Mouse (Mus musculus): ENCODE measurements around the gene 4930518I15Rik. TPM values are rescaled to one million over a fixed set of nuclear protein-coding genes. Genes with fewer than 3 reads are reported as not detected.
"Not testable (repeated sequence)": the region's sequence is repeated elsewhere in the genome, so short reads cannot be mapped to it uniquely, and the experiment has no call there.

4930518I15Rik gene
- polyA plus RNA-seq, 1 experiment from 2014 or later: 0.82 TPM

DNA sequence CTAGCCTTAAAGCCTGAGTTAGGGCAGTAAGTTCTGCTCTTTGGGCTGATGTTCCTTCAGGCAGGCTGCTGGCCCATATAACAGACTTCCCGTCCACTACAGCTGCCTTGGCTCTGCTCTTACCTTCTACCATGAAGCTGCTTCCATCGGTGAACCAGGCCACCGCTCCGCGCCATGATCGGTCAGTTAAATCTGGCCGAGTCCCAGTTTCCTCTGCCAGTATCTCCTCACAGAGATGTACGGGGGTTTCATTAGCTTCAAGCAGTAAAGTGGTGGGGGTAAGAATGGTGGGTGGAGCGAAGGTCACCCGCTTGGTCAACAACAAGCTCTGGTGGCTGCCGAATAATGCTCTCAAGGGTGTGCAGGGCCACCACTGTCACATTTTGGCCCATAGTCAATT lies 23.4 kb downstream of the 4930518I15Rik start:
- no peak for TF ChIP-seq CTCF (IDR thresholded peaks at IDR 0.05)
- no peaks in the 10 kb centered on the region for H3K27me3 ChIP-seq
- DNase-seq (ENCODE audit: low read depth, low spot score): no peak
- no peak for ATAC-seq
- in situ Hi-C loops (cut with MboI; ENCODE audit: low pct_unique_long_range_greater_than_20kb): no loop called here
- ChIA-PET CTCF (no interaction called here), POLR2A (no interaction called here)

GRCm38 (mm10) chr2:156825128-156825527 lies 32.6 kb downstream of the 4930518I15Rik start:
- in situ Hi-C loops (cut with MboI; ENCODE audit: low pct_unique_long_range_greater_than_20kb); CTCF ChIA-PET; ATAC-seq; POLR2A ChIA-PET; H3K27me3 ChIP-seq; DNase-seq (ENCODE audit: low read depth, low spot score): not testable (repeated sequence)
- peak; percentile 44 for TF ChIP-seq CTCF (IDR thresholded peaks at IDR 0.05)

DNA sequence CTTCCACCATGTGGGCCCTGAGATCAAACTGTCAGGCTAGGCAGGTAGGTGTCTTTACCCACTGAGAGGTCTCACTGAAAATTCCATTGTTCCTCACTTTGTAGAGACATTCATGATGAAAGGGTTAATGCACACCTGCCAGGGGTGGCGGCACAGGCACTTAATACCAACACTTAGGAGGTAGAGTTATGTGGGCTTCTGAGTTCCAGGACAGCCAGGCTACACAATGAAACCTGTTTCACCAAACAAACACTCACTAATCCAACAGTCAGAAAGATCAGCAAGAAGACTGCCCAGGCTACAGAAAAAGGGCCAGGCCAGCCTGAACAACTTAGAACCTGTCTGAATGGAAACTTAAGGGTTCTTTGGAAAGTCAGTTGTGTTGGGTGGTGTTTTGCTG lies 41.6 kb downstream of the 4930518I15Rik start:
- POLR2A ChIA-PET: no interaction called here
- CTCF ChIA-PET: no interaction called here
- no peaks in the 10 kb centered on the region for H3K27me3 ChIP-seq
- ATAC-seq (no peak), DNase-seq (ENCODE audit: low read depth, low spot score) (no peak)
- in situ Hi-C loops (cut with MboI; ENCODE audit: low pct_unique_long_range_greater_than_20kb): no loop called here
- TF ChIP-seq CTCF (IDR thresholded peaks at IDR 0.05): no peak

DNA sequence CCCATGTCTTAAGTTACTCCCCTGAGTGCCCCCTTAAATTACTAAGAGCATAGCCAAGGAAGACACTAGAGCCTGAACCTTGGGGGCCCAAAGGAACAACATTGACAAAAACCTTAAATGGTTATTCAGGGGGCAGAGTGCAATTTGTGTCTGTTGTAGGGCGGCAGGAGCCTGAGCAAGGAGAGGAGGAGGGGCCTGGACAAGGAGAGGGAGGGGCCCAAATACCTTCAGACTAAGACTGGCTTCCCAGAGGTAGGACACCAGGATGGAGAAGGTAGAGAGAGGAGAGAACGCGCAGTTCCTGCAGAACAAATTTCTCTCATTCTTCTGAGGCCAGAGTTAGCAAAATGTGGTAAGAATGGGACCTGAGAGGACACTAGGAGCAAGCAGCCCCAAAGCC lies 42.3 kb downstream of the 4930518I15Rik start:
- in situ Hi-C loops (cut with MboI; ENCODE audit: low pct_unique_long_range_greater_than_20kb): no loop called here
- ATAC-seq (no peak), DNase-seq (ENCODE audit: low read depth, low spot score) (no peak)
- CTCF ChIA-PET: no interaction called here
- no peaks in the 10 kb centered on the region for H3K27me3 ChIP-seq
- POLR2A ChIA-PET: no interaction called here
- no peak for TF ChIP-seq CTCF (IDR thresholded peaks at IDR 0.05)

DNA sequence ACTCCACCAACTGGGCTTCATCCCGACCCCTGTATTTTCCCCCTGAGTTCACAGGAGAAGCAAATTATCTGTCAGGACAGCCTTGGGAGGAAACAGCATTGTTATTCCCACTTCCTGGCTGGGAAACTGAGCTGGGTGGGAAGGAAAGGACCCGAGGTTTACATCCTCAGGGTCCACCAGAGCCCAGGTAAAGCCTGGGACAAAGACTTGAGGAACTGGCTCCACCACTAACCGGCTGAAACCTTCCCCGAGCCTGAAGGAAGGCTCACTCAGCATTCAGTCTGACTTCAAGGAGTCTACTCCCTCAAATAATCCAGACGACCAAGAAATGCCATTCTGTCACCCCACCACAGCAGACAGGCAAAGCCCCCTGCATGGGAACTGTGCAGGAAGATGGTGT lies 42.9 kb downstream of the 4930518I15Rik start:
- ATAC-seq (no peak), DNase-seq (ENCODE audit: low read depth, low spot score) (no peak)
- POLR2A ChIA-PET: no interaction called here

GRCm38 (mm10) chr2:156814344-156814801 lies 43.4 kb downstream of the 4930518I15Rik start:
- DNase-seq (ENCODE audit: low read depth, low spot score): peak; percentile 41

More for the DNA sequence above, 42.9 kb downstream of the 4930518I15Rik start:
- TF ChIP-seq CTCF (IDR thresholded peaks at IDR 0.05): no peak
- H3K27me3 ChIP-seq: no peaks in the 10 kb centered on the region
- CTCF ChIA-PET: no interaction called here
- in situ Hi-C loops (cut with MboI; ENCODE audit: low pct_unique_long_range_greater_than_20kb): loop anchor here (5.0 kb wide), 1 partner anchor 42 kb away; the partner anchor contains the start of gene 4930518I15Rik

DNA sequence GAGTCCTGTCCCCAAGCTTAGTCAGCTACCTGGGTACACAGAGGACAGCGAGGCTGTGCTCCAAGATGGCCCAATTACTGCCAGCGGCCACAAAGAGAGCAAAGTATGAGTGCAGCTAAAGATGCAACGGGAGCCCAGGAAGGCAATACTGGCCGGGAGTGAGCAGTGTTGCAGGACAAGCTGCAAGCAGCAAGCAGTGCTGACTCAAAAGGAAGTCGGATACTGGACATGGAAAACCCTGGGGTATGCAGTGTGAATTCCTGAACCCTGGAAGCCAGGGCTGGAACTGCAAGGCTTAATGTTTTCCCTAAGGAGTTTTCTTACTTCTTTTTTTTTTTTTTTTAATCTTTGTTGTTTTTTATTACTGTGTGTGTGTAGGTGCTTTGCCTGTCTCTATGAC lies 46.2 kb downstream of the 4930518I15Rik start:
- in situ Hi-C loops (cut with MboI; ENCODE audit: low pct_unique_long_range_greater_than_20kb): loop anchor here (5.0 kb wide), 1 partner anchor 46 kb away; the partner anchor contains the start of gene 4930518I15Rik
- no peak for TF ChIP-seq CTCF (IDR thresholded peaks at IDR 0.05)
- ChIA-PET POLR2A (no interaction called here), CTCF (no interaction called here)
- no peak for ATAC-seq
- H3K27me3 ChIP-seq: peaks cover 1% of the 10 kb centered on the region
- no peak for DNase-seq (ENCODE audit: low read depth, low spot score)

More at GRCm38 (mm10) chr2:156814344-156814801, 43.4 kb downstream of the 4930518I15Rik start:
- CTCF ChIA-PET: interaction anchor here (1.2 to 1.3 kb wide), 2 partner anchors 42 to 48 kb away, joined by 3 to 5 read pairs; partner anchors contain the start of gene Rab5if
- ATAC-seq: no peak
- POLR2A ChIA-PET: interaction anchor here (1.3 kb wide), 1 partner anchor 50 kb away, joined by 3 read pairs; no protein-coding TSS in a partner anchor
- no peak for TF ChIP-seq CTCF (IDR thresholded peaks at IDR 0.05)
- no peaks in the 10 kb centered on the region for H3K27me3 ChIP-seq
- in situ Hi-C loops (cut with MboI; ENCODE audit: low pct_unique_long_range_greater_than_20kb): loop anchor here (5.0 kb wide), 1 partner anchor 43 kb away; the partner anchor contains the start of gene 4930518I15Rik

- DNase-seq (ENCODE audit: low read depth, low spot score) (no peak), ATAC-seq (no peak)
- in situ Hi-C loops (cut with MboI; ENCODE audit: low pct_unique_long_range_greater_than_20kb): loop anchor here (5.0 kb wide), 1 partner anchor 47 kb away; the partner anchor contains the start of gene 4930518I15Rik
- ChIA-PET POLR2A (no interaction called here), CTCF (no interaction called here)
- peak; percentile 15 for TF ChIP-seq CTCF (IDR thresholded peaks at IDR 0.05)
- H3K27me3 ChIP-seq: peaks cover 6% of the 10 kb centered on the region
These were observed 47.0 kb downstream of the 4930518I15Rik start for GRCm38 (mm10) chr2:156810716-156811115.

GRCm38 (mm10) chr2:156809579-156809978 lies 48.2 kb downstream of the 4930518I15Rik start:
- DNase-seq (ENCODE audit: low read depth, low spot score): peak; percentile 19
- H3K27me3 ChIP-seq: peaks cover 6% of the 10 kb centered on the region
- POLR2A ChIA-PET: interaction anchor here (0.8 to 1.0 kb wide), 3 partner anchors 32 to 92 kb away, joined by 3 to 4 read pairs (median 4); partner anchors contain the start of gene Rab5if
- peak; percentile 93 for TF ChIP-seq CTCF (IDR thresholded peaks at IDR 0.05)
- in situ Hi-C loops (cut with MboI; ENCODE audit: low pct_unique_long_range_greater_than_20kb): no loop called here
- CTCF ChIA-PET: interaction anchor here (0.6 to 1.8 kb wide), 6 partner anchors 10 to 187 kb away, joined by 3 to 5 read pairs (median 4); partner anchors contain the start of gene Rab5if
- ATAC-seq: peak; percentile 23

- POLR2A ChIA-PET: no interaction called here
- ATAC-seq (no peak), DNase-seq (ENCODE audit: low read depth, low spot score) (no peak)
- in situ Hi-C loops (cut with MboI; ENCODE audit: low pct_unique_long_range_greater_than_20kb): no loop called here
- no peak for TF ChIP-seq CTCF (IDR thresholded peaks at IDR 0.05)
- CTCF ChIA-PET: interaction anchor here (1.1 kb wide), 1 partner anchor 224 kb away, joined by 3 read pairs; no protein-coding TSS in a partner anchor
- H3K27me3 ChIP-seq: peaks cover 6% of the 10 kb centered on the region
These were observed 50.9 kb downstream of the 4930518I15Rik start for GRCm38 (mm10) chr2:156806886-156807285.

Other genes starting within 250 kb of the 4930518I15Rik start
- gene Dlgap4, start 244.2 kb downstream of the 4930518I15Rik start, polyA plus RNA-seq (2021): 44.7 TPM
- gene Myl9, start 82.5 kb downstream of the 4930518I15Rik start, polyA plus RNA-seq (2021): 38.7 TPM
- 10.0 TPM for gene Tgif2, start 17.9 kb downstream of the 4930518I15Rik start, polyA plus RNA-seq (2021)
- gene Rab5if, start 5.2 kb upstream of the 4930518I15Rik start, polyA plus RNA-seq (2021): 206 TPM
- 0.09 TPM for gene Sla2, start 29.2 kb upstream of the 4930518I15Rik start, polyA plus RNA-seq (2021)
- gene Ndrg3, start 134.1 kb upstream of the 4930518I15Rik start, polyA plus RNA-seq (2021): 73.5 TPM
- gene Dsn1, start 149.2 kb upstream of the 4930518I15Rik start, polyA plus RNA-seq (2021): 27.2 TPM
- 35.3 TPM for gene Soga1, start 221.3 kb upstream of the 4930518I15Rik start, polyA plus RNA-seq (2021)
- 0.33 TPM for gene Tldc2, start 229.1 kb upstream of the 4930518I15Rik start, polyA plus RNA-seq (2021)

All from Patski (cell line).